Mouse (Mus musculus) myocyte (in vitro differentiated cells): ENCODE results near the gene Alx3.

ENCODE experiments used
- CEBPB ChIP-seq: IDR thresholded peaks from 2 replicates; pipeline ENCODE4 v1.6.1; 2011; ENCODE audit warnings: mild to moderate bottlenecking, moderate library complexity; ENCODE audit not compliant: poor library complexity, insufficient read depth, severe bottlenecking
- E2F4 ChIP-seq: IDR thresholded peaks from one replicate; pipeline ENCODE4 v1.6.1; 2011; ENCODE audit warnings: mild to moderate bottlenecking, control low read depth, moderate library complexity; ENCODE audit not compliant: insufficient read depth
- MAX ChIP-seq: IDR thresholded peaks from one replicate; pipeline ENCODE4 v1.6.1; 2011; ENCODE audit warnings: low read depth, mild to moderate bottlenecking, control low read depth
- MYOD1 ChIP-seq, 3 experiments: IDR thresholded peaks; one replicate each; pipeline ENCODE4 v1.6.1; 2011; ENCODE audit warnings: control low read depth in 2 of 3, low read depth in 2 of 3, mild to moderate bottlenecking in 2 of 3, moderate library complexity in 1 of 3; ENCODE audit not compliant: insufficient read length in 2 of 3, control insufficient read depth in 1 of 3
- MYOG ChIP-seq, 3 experiments: IDR thresholded peaks; one replicate each; pipeline ENCODE4 v1.6.1; 2011; ENCODE audit warnings: control low read depth in 2 of 3, low read depth in 2 of 3, mild to moderate bottlenecking in 2 of 3; ENCODE audit not compliant: insufficient read length in 2 of 3, control insufficient read depth in 1 of 3, insufficient read depth in 1 of 3
- POLR2A ChIP-seq: IDR thresholded peaks from one replicate; pipeline ENCODE4 v1.6.1; 2011; ENCODE audit warnings: low read depth, mild to moderate bottlenecking, control low read depth, moderate library complexity; ENCODE audit not compliant: insufficient read length
- POLR2AphosphoS2 ChIP-seq: IDR thresholded peaks from one replicate; pipeline ENCODE4 v1.6.1; 2011; ENCODE audit warnings: low read depth, control low read depth; ENCODE audit not compliant: insufficient read length
- REST ChIP-seq: IDR thresholded peaks from one replicate; pipeline ENCODE4 v1.6.1; 2011; ENCODE audit warnings: mild to moderate bottlenecking, control low read depth, moderate library complexity; ENCODE audit not compliant: insufficient read depth, insufficient read length
- SRF ChIP-seq: IDR thresholded peaks from one replicate; pipeline ENCODE4 v1.6.1; 2011; ENCODE audit warnings: low read depth; ENCODE audit not compliant: control insufficient read depth, insufficient read length
- TCF12 ChIP-seq: IDR thresholded peaks from one replicate; pipeline ENCODE4 v1.6.1; 2011; ENCODE audit warnings: mild to moderate bottlenecking, control low read depth; ENCODE audit not compliant: poor library complexity, insufficient read depth, severe bottlenecking
- USF1 ChIP-seq: IDR thresholded peaks from one replicate; pipeline ENCODE4 v1.6.1; 2011; ENCODE audit warnings: low read depth, mild to moderate bottlenecking, control low read depth, moderate library complexity

DNA sequence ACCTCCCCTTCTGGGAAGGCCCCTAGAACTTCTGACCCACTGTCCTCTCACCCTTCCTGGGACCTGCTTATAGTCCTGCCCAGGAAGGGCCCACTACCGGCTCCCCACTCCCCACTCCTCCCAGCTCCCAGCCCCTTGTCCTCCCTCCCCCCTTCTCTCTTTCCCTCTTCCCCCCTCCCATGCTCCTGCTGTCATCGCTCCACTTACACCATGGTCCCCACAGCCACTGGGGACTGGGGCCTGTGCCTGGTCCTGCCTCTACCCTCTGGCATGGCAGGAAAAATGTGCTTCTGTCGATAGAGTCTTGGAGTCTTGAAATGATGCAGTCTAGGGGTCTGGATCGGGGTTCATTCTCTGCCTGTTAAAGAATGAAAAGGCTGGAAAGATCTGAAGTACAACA lies 31.0 kb upstream of the Alx3 start:
- no peak for TF ChIP-seq POLR2A
- no peak for TF ChIP-seq MYOD1 (IDR thresholded peaks at IDR 0.05; ENCODE audit: control insufficient read depth in 1 of 3, insufficient read length in 2 of 3, low read depth in 2 of 3)
- no peak for TF ChIP-seq TCF12
- TF ChIP-seq USF1: no peak
- no peak for TF ChIP-seq E2F4
- TF ChIP-seq MAX: no peak
- no peak for TF ChIP-seq MYOG (IDR thresholded peaks at IDR 0.05; ENCODE audit: control insufficient read depth in 1 of 3, insufficient read depth in 1 of 3, insufficient read length in 2 of 3, low read depth in 2 of 3)
- no peak for TF ChIP-seq CEBPB
- TF ChIP-seq SRF: no peak
- TF ChIP-seq POLR2AphosphoS2: no peak
- TF ChIP-seq REST: no peak
